Mouse (Mus musculus): ENCODE measurements around the gene Trub2. TPM values are rescaled to one million over a fixed set of nuclear protein-coding genes. Genes with fewer than 3 reads are reported as not detected.

Gene Trub2
- polyA plus RNA-seq, 1 experiment from 2014 or later = 25.2 TPM

- Histone ChIP-seq H3K27me3 (ENCODE audit: control insufficient read depth, insufficient read depth, low read length) (no peaks in the 10 kb centered on the region), H3K36me3 (ENCODE audit: control insufficient read depth, insufficient read depth, low read length) (no peaks in the 10 kb centered on the region), H3K4me3 (replicated peaks; ENCODE audit: low read length) (no peak overlapping the region), H3K4me2 (ENCODE audit: low read depth, low read length) (peak overlapping the region; percentile 82; the same call in 1 of the 2 replicates), H3K4me1 (ENCODE audit: control insufficient read depth, insufficient read depth, low read length) (peaks cover 14% of the 10 kb centered on the region; the same call in 1 of the 2 replicates), H3K9ac (ENCODE audit: low read length) (no peak overlapping the region; the same call in 1 of the 2 replicates), H3K9me3 (replicated peaks; ENCODE audit: control insufficient read depth, low read length) (no peaks in the 10 kb centered on the region), H3K27ac (ENCODE audit: low read length) (peak overlapping the region; percentile 95)
- ATAC-seq (ENCODE audit: insufficient read depth, low FRiP score) = no peak
- 18% methylated on average over 2 of the region's 2 CpGs for WGBS
These were observed 31.1 kb upstream of the Trub2 start for GRCm38 (mm10) chr2:29819363-29819762.

GRCm38 (mm10) chr2:29817426-29818232 is 29.3 kb upstream of the Trub2 start:
- 0 out of 2 replicates have a peak, but pooled peaks cover 6% of the 10 kb centered on the region for H3K36me3 ChIP-seq (ENCODE audit: control insufficient read depth, insufficient read depth, low read length)
- peak overlapping the region; percentile 23; the same call in 1 of the 2 replicates for H3K4me3 ChIP-seq (replicated peaks; ENCODE audit: low read length)
- H3K4me1 ChIP-seq (ENCODE audit: control insufficient read depth, insufficient read depth, low read length) = peaks cover 14% of the 10 kb centered on the region; the same call in 1 of the 2 replicates
- no peak overlapping the region; the same call in 1 of the 2 replicates for H3K9ac ChIP-seq (ENCODE audit: low read length)
- 28% methylated on average over 8 of the region's 8 CpGs for WGBS
- ATAC-seq (ENCODE audit: insufficient read depth, low FRiP score) = peak; percentile 61; the same call in 1 of the 2 replicates
- H3K27ac ChIP-seq (ENCODE audit: low read length) = peak overlapping the region; percentile 36
- no peak overlapping the region; the same call in 1 of the 2 replicates for H3K4me2 ChIP-seq (ENCODE audit: low read depth, low read length)
- H3K27me3 ChIP-seq (ENCODE audit: control insufficient read depth, insufficient read depth, low read length) = no peaks in the 10 kb centered on the region
- no peaks in the 10 kb centered on the region for H3K9me3 ChIP-seq (replicated peaks; ENCODE audit: control insufficient read depth, low read length)

GRCm38 (mm10) chr2:29815678-29816371 is 27.5 kb upstream of the Trub2 start:
- no peak overlapping the region for H3K9ac ChIP-seq (ENCODE audit: low read length)
- H3K36me3 ChIP-seq (ENCODE audit: control insufficient read depth, insufficient read depth, low read length) = 0 out of 2 replicates have a peak, but pooled peaks cover 14% of the 10 kb centered on the region
- ATAC-seq (ENCODE audit: insufficient read depth, low FRiP score) = no peak
- no peak overlapping the region for H3K4me2 ChIP-seq (ENCODE audit: low read depth, low read length)
- no peaks in the 10 kb centered on the region for H3K27me3 ChIP-seq (ENCODE audit: control insufficient read depth, insufficient read depth, low read length)
- no peak overlapping the region for H3K4me3 ChIP-seq (replicated peaks; ENCODE audit: low read length)
- WGBS = 82% methylated on average over 11 of the region's 11 CpGs
- no peaks in the 10 kb centered on the region for H3K9me3 ChIP-seq (replicated peaks; ENCODE audit: control insufficient read depth, low read length)
- peaks cover 13% of the 10 kb centered on the region; the same call in 1 of the 2 replicates for H3K4me1 ChIP-seq (ENCODE audit: control insufficient read depth, insufficient read depth, low read length)
- no peak overlapping the region for H3K27ac ChIP-seq (ENCODE audit: low read length)

GRCm38 (mm10) chr2:29803400-29803831 is 15.1 kb upstream of the Trub2 start:
- H3K4me3 ChIP-seq (replicated peaks; ENCODE audit: low read length) = peak overlapping the region; percentile 89
- no peak for ATAC-seq (ENCODE audit: insufficient read depth, low FRiP score)
- H3K9me3 ChIP-seq (replicated peaks; ENCODE audit: control insufficient read depth, low read length) = no peaks in the 10 kb centered on the region
- peak overlapping the region; percentile 63 for H3K4me2 ChIP-seq (ENCODE audit: low read depth, low read length)
- 19% methylated on average over 6 of the region's 6 CpGs for WGBS
- peaks cover 7% of the 10 kb centered on the region; the same call in 1 of the 2 replicates for H3K4me1 ChIP-seq (ENCODE audit: control insufficient read depth, insufficient read depth, low read length)
- H3K9ac ChIP-seq (ENCODE audit: low read length) = peak overlapping the region; percentile 92
- peak overlapping the region; percentile 70 for H3K27ac ChIP-seq (ENCODE audit: low read length)
- no peaks in the 10 kb centered on the region for H3K27me3 ChIP-seq (ENCODE audit: control insufficient read depth, insufficient read depth, low read length)
- H3K36me3 ChIP-seq (ENCODE audit: control insufficient read depth, insufficient read depth, low read length) = peaks cover 23% of the 10 kb centered on the region

GRCm38 (mm10) chr2:29802827-29803201 is 14.5 kb upstream of the Trub2 start:
- peak; percentile 74 for ATAC-seq (ENCODE audit: insufficient read depth, low FRiP score)
- Histone ChIP-seq H3K4me2 (ENCODE audit: low read depth, low read length) (peak overlapping the region; percentile 63), H3K4me3 (replicated peaks; ENCODE audit: low read length) (peak overlapping the region; percentile 89), H3K9me3 (replicated peaks; ENCODE audit: control insufficient read depth, low read length) (no peaks in the 10 kb centered on the region), H3K36me3 (ENCODE audit: control insufficient read depth, insufficient read depth, low read length) (peaks cover 22% of the 10 kb centered on the region), H3K27me3 (ENCODE audit: control insufficient read depth, insufficient read depth, low read length) (no peaks in the 10 kb centered on the region), H3K9ac (ENCODE audit: low read length) (peak overlapping the region; percentile 92), H3K4me1 (ENCODE audit: control insufficient read depth, insufficient read depth, low read length) (peaks cover 7% of the 10 kb centered on the region; the same call in 1 of the 2 replicates), H3K27ac (ENCODE audit: low read length) (peak overlapping the region; percentile 70)
- 0% methylated on average over 39 of the region's 39 CpGs for WGBS

GRCm38 (mm10) chr2:29802075-29802826 is 13.9 kb upstream of the Trub2 start, which contains the start of gene Slc27a4:
Gene Slc27a4 (plus strand): TSS chr2:29802634.
- H3K4me3 ChIP-seq (replicated peaks; ENCODE audit: low read length) = peak within 1 kb of the TSS; percentile 89
- 5% methylated on average over 21 of the region's 28 CpGs for WGBS
- peaks cover 16% of the 10 kb centered on the region; the same call in 1 of the 2 replicates for H3K36me3 ChIP-seq (ENCODE audit: control insufficient read depth, insufficient read depth, low read length)
- H3K4me2 ChIP-seq (ENCODE audit: low read depth, low read length) = peak within 1 kb of the TSS; percentile 63
- peaks cover 7% of the 10 kb centered on the region; the same call in 1 of the 2 replicates for H3K4me1 ChIP-seq (ENCODE audit: control insufficient read depth, insufficient read depth, low read length)
- H3K27me3 ChIP-seq (ENCODE audit: control insufficient read depth, insufficient read depth, low read length) = no peaks in the 10 kb centered on the region
- peak; percentile 98 for ATAC-seq (ENCODE audit: insufficient read depth, low FRiP score)
- H3K9ac ChIP-seq (ENCODE audit: low read length) = peak within 1 kb of the TSS; percentile 92
- H3K27ac ChIP-seq (ENCODE audit: low read length) = peak within 1 kb of the TSS; percentile 70
- H3K9me3 ChIP-seq (replicated peaks; ENCODE audit: control insufficient read depth, low read length) = no peaks in the 10 kb centered on the region

GRCm38 (mm10) chr2:29792772-29793487 is 4.6 kb upstream of the Trub2 start:
- Histone ChIP-seq H3K9me3 (replicated peaks; ENCODE audit: control insufficient read depth, low read length) (no peaks in the 10 kb centered on the region), H3K4me2 (ENCODE audit: low read depth, low read length) (no peak overlapping the region), H3K9ac (ENCODE audit: low read length) (no peak overlapping the region), H3K4me1 (ENCODE audit: control insufficient read depth, insufficient read depth, low read length) (peaks cover 8% of the 10 kb centered on the region; the same call in 1 of the 2 replicates), H3K27ac (ENCODE audit: low read length) (no peak overlapping the region), H3K4me3 (replicated peaks; ENCODE audit: low read length) (no peak overlapping the region), H3K27me3 (ENCODE audit: control insufficient read depth, insufficient read depth, low read length) (no peaks in the 10 kb centered on the region), H3K36me3 (ENCODE audit: control insufficient read depth, insufficient read depth, low read length) (peaks cover 8% of the 10 kb centered on the region; the same call in 1 of the 2 replicates)
- ATAC-seq (ENCODE audit: insufficient read depth, low FRiP score) = no peak
- 98% methylated on average over 2 of the region's 2 CpGs for WGBS

Measured in stomach, embryonic 16.5 days (tissue).